Mouse (Mus musculus) cerebellum, adult (tissue): ENCODE measurements around the gene Slco1a5.
"Not testable (repeated sequence)": the region's sequence is repeated elsewhere in the genome, so short reads cannot be mapped to it uniquely, and the experiment has no call there.

Experiments
- ATAC-seq: cut with Nextera tagmentation; 2 replicates; pipeline ENCODE4 v1.9.2; 2017; ENCODE audit warnings: mild to moderate bottlenecking, moderate library complexity, mixed read lengths; ENCODE audit not compliant: insufficient number of reproducible peaks, low FRiP score, low TSS enrichment

Gene Slco1a5

DNA sequence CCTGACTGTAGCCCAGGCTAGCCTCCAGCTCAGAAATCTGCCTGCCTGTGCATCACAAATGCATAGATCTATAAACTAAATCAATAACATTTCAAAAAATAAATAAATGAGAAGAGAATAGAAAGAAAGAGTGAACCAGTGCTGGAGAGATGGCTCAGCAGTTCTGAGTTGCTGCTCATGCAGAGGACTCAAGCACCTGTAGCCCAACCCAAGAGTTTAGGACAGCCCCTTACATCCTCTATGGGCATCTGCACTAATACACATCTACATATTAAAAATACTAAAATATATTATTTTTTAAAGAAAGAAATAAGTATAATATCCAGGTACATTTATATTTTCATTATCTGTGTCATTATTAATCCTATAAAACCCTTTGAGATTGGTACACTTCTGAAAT lies 17.7 kb downstream of the Slco1a5 start:
- no peak for ATAC-seq

- no peak for ATAC-seq
Observed at GRCm38 (mm10) chr6:142298098-142298497, 24.7 kb downstream of the Slco1a5 start, which contains the start of gene Iapp. TSS of gene Iapp (plus strand) at chr6:142298423.

GRCm38 (mm10) chr6:142289413-142290118 lies 33.2 kb downstream of the Slco1a5 start:
- no peak for ATAC-seq

GRCm38 (mm10) chr6:142275721-142276442 lies 46.9 kb downstream of the Slco1a5 start:
- ATAC-seq, result no peak

- ATAC-seq, result not testable (repeated sequence)
Observed at GRCm38 (mm10) chr6:142250738-142251307, 72.0 kb downstream of the Slco1a5 start.

DNA sequence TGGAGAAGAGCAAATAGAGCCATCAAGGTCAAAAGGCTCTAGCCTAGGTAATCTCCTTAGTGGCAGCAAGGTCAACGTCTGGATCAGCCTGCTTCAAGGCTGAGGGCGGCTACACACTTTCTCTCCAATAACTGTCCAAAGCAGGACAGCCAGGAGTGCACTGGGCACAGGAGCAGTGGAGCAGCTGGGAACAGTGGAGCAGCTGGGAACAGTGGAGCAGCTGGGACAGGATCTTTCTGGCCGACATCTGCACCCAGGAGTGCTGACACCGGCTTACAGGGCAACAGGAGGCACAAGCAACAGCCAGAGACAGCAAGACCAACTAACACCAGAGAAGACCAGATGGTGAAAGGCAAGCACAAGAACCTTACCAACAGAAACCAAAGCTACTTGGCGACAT lies 77.7 kb downstream of the Slco1a5 start:
- no peak for ATAC-seq

DNA sequence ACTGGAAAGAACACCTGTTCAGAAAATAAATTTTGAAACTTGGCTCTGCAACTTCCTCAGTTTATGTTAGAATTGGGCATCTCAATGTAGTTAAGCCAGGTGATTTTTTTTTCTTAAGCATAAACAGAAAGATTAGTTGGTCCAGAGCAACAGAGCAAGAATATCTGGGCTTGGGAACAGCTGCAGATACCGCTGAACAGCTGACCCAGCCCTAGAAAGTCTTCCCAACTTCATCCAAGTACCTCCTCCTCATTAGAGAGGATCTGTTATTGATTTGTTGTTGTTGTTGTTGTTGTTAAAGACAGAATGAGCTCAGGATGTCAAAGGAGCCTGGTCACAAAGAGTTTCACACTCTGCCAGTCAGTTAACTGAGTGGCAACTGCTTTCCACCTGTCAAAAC lies 83.3 kb downstream of the Slco1a5 start:
- no peak for ATAC-seq

- ATAC-seq, result no peak
Observed at GRCm38 (mm10) chr6:142220138-142220537, 102.6 kb downstream of the Slco1a5 start.

DNA sequence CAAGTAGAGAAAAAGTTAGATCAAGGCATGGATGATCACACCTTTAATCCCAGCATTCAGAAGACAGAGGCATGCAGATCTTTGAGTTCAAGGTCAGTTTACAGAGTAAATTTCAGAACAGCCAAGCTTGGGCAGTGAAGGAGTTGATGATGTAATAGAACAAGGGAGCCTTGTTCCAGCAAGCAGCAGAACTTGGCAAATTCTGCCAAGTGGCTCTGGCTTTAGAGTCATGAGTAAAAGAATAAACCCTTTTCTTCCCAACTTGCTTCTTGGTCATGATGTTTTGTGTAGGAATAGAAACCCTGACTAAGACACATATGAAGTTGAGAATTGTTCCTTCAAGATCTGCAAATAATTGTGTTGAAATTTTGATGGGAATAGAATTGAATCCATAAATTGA lies 111.0 kb downstream of the Slco1a5 start:
- no peak for ATAC-seq

- ATAC-seq, result no peak
Observed at GRCm38 (mm10) chr6:142209749-142210148, 113.0 kb downstream of the Slco1a5 start.

DNA sequence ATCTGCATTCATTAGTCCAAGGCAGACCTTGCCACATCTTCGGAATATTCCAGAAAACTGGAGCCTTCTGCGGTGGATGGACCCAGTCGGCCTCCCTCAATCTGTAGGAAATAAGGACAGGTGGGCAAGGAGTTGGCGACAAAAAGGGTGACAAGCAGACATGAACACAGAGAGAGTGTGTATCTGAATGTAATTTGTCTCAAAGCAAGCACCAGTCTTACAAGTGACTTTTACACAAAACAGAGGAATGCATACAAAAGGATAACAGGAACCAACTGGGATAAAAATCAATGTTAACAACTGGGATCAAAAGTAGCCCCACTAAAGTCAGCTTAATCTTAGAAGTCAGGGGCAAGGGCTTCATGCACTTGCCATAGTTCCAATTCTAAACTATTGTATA lies 114.4 kb downstream of the Slco1a5 start, which contains the start of gene Slco1a6:
Gene Slco1a6, minus strand, starts transcription at position 101 of the 400 bp plus-strand sequence.
- no peak for ATAC-seq

DNA sequence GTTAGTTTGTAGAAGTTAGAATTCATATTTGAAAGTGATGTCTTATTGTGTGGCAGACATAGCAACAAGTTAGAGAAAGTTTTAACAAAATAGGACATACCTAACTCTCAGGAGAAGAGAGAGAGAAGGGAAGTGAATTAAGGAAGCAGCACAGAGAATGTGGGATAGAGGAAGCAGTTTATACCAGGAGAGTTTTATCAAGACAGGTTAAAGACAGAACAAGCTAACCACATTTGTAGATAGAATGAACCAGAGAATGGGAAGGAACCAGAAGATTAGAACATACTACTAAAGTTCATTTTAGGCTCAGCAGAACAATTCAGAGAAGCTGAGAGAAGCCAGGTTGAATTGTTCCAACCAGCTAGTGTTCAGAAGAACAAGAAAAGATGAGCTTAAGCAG lies 122.3 kb downstream of the Slco1a5 start:
- ATAC-seq, result no peak

DNA sequence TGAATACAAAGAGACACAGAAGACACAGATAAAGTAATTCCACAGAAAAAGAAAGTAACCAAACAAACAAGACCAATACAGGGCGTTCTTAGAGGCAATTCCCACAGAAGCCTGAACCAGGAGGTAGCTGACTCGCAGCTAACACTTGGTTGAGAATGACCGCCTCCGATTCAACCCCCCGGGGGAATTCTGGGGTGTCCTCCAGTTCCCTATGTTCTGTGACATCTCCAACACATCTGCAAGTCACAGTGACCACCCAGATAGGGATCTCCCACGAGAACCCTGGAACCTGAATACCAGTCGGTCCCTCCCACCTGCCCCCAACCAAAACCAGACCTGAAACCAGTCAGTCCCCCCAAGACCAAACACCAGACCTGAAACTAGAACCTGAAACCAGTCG lies 128.5 kb downstream of the Slco1a5 start:
- ATAC-seq, result no peak

DNA sequence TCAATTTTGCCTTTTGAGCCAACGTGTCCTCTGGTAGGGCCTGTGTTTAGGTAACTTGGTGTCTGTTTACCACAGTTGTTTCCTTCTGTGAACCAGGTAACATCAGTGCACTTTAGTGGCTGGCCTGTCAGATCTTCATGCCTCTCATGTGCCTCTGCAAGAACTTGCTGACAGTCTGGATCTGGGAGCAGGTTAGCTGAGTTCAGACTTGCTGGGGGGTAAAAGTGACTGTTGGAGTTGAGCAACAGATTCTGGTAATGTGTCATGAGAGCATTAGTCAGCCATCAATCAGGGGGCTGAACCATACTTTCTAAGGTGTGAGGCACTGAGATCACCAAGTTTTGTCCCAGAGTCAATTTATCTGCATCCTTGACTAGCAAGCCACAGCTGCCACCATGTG lies 130.8 kb downstream of the Slco1a5 start:
- ATAC-seq, result no peak

DNA sequence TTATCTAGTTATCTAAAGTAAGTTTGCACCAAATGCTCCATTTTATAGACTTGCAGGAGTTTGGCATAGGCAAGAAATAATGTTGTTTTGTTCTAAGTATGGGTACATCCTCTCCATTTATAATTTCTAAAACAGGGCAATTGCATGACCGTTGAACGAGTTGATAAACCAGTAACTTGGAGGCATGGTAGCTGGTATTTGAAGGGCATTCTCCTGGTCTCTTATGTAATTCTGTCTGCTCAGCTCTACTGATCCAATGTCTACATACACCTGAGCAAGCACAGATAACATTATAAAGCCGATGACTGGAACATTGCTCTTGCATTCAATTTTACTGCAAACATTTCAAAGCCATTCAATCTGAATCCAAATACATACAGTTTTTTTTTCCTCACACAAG lies 135.4 kb downstream of the Slco1a5 start:
- ATAC-seq, result no peak

- no peak for ATAC-seq
Observed at GRCm38 (mm10) chr6:142185868-142186415, 136.8 kb downstream of the Slco1a5 start.
